17 mouse cellular contexts compared by ENCODE assay signal in genomic region chr10:98660747-98661146, GRCm38 (mm10).
DNase-seq lines count a peak whose midpoint lies in the region; ATAC-seq and TF ChIP-seq lines count a peak whose summit lies in the region.
"Had no signal": no experiment of that assay in that cellular context is flagged by ENCODE, and none has a peak within 500 bp of the region (broad histone marks: within the 10 kb centered on the region; RNA-seq: fewer than 3 reads in every experiment).

No protein-coding gene starts in this region.

- peak; percentile 46 to 68 for DNase-seq in heart, adult 9 months (ENCODE audit: low spot score in 2 of 2)
- DNase-seq in testis, postnatal 10 days (ENCODE audit: low spot score) = no peak
- DNase-seq in heart, postnatal 10 days = peak; percentile 20 to 21
- peak; percentile 19 for DNase-seq in stomach, postnatal 0 days (ENCODE audit: low spot score)
- DNase-seq in midbrain, embryonic 10.5 days (ENCODE audit: low spot score) = no peak
- no peak for DNase-seq in thymus, postnatal 0 days (ENCODE audit: low spot score)
- DNase-seq: layer of hippocampus, postnatal 36 days; left cerebral cortex, postnatal 4 days; midbrain, embryonic 14.5 days; right cerebral cortex, adult 18-20 months; thymus, postnatal 36 days had no signal

- no peaks in the 10 kb centered on the region for H3K9me3 ChIP-seq in heart, embryonic 12.5 days (replicated peaks)
- H3K9me3 ChIP-seq in stomach, postnatal 0 days (ENCODE audit: control insufficient read depth, low read length) = no peaks in the 10 kb centered on the region
- H3K9me3 ChIP-seq in midbrain, embryonic 10.5 days (replicated peaks) = no peaks in the 10 kb centered on the region
- H3K9me3 ChIP-seq: liver, embryonic 12.5 days had no signal

- peaks cover 4% of the 10 kb centered on the region; the same call in 1 of the 2 replicates for H3K4me1 ChIP-seq in heart, embryonic 12.5 days (replicated peaks)
- no peaks in the 10 kb centered on the region for H3K4me1 ChIP-seq in testis, adult 2 months (ENCODE audit: control insufficient read depth, insufficient read depth, low read length)
- H3K4me1 ChIP-seq in stomach, postnatal 0 days (replicated peaks; ENCODE audit: control insufficient read depth, insufficient read depth) = no peaks in the 10 kb centered on the region
- no peaks in the 10 kb centered on the region for H3K4me1 ChIP-seq in midbrain, embryonic 10.5 days
- H3K4me1 ChIP-seq: liver, embryonic 12.5 days had no signal

- H3K27ac ChIP-seq in heart, embryonic 12.5 days (ENCODE audit: poor library complexity, severe bottlenecking) = no peak overlapping the region
- H3K27ac ChIP-seq in testis, adult 2 months (ENCODE audit: control insufficient read depth, insufficient read depth, low read depth, low read length) = 0 out of 2 replicates have a peak overlapping the region, but pooled peaks have one; percentile 1
- H3K27ac ChIP-seq in stomach, postnatal 0 days (replicated peaks) = no peak overlapping the region
- H3K27ac ChIP-seq in midbrain, embryonic 10.5 days (replicated peaks) = no peak overlapping the region
- H3K27ac ChIP-seq: liver, embryonic 12.5 days; macrophage had no signal

- H3K27me3 ChIP-seq in heart, embryonic 12.5 days (replicated peaks) = no peaks in the 10 kb centered on the region
- H3K27me3 ChIP-seq in testis, adult 2 months (ENCODE audit: control insufficient read depth, insufficient read depth, low read length) = no peaks in the 10 kb centered on the region
- no peaks in the 10 kb centered on the region for H3K27me3 ChIP-seq in stomach, postnatal 0 days (ENCODE audit: control insufficient read depth, insufficient read depth, low read length)
- H3K27me3 ChIP-seq in midbrain, embryonic 10.5 days (ENCODE audit: low read depth, poor library complexity, severe bottlenecking) = no peaks in the 10 kb centered on the region
- H3K27me3 ChIP-seq: liver, embryonic 12.5 days; Patski had no signal

- ATAC-seq in heart, embryonic 12.5 days (ENCODE audit: insufficient number of reproducible peaks, low FRiP score) = no peak
- ATAC-seq in stomach, postnatal 0 days (ENCODE audit: low FRiP score, low TSS enrichment) = 0 out of 2 replicates have a peak, but pooled peaks have one; percentile 32
- ATAC-seq: liver, embryonic 12.5 days; Patski had no signal

- H3K9ac ChIP-seq in heart, embryonic 12.5 days = no peak overlapping the region
- H3K9ac ChIP-seq in stomach, postnatal 0 days (ENCODE audit: low read length) = no peak overlapping the region
- H3K9ac ChIP-seq: liver, embryonic 12.5 days had no signal

- 33% methylated on average over 1 of the region's 1 CpGs for WGBS in heart, embryonic 12.5 days
- 13% methylated on average over 1 of the region's 1 CpGs for WGBS in stomach, postnatal 0 days
- WGBS in midbrain, embryonic 10.5 days = 38% methylated on average over 1 of the region's 1 CpGs

- intact Hi-C loops in heart, postnatal 10 days (cut with DNase I) = no loop called here

- TF ChIP-seq CTCF in testis, adult 2 months (IDR thresholded peaks at IDR 0.05; ENCODE audit: control insufficient read depth, insufficient read depth, insufficient replicate concordance, low read depth, low read length) = no peak
- TF ChIP-seq CTCF in stomach, postnatal 0 days (IDR thresholded peaks at IDR 0.05; ENCODE audit: low read depth) = no peak

- H3K4me2 ChIP-seq in heart, embryonic 12.5 days = no peak overlapping the region
- H3K4me2 ChIP-seq in stomach, postnatal 0 days (replicated peaks; ENCODE audit: low read depth) = no peak overlapping the region
- H3K4me2 ChIP-seq: liver, embryonic 12.5 days had no signal

- no peaks in the 10 kb centered on the region for H3K36me3 ChIP-seq in heart, embryonic 12.5 days
- H3K36me3 ChIP-seq in testis, adult 2 months (ENCODE audit: control insufficient read depth, insufficient read depth, low read length) = no peaks in the 10 kb centered on the region
- H3K36me3 ChIP-seq in stomach, postnatal 0 days (ENCODE audit: control insufficient read depth, insufficient read depth, low read length) = no peaks in the 10 kb centered on the region
- H3K36me3 ChIP-seq in midbrain, embryonic 10.5 days = no peaks in the 10 kb centered on the region
- H3K36me3 ChIP-seq: liver, embryonic 12.5 days had no signal

- H3K4me3 ChIP-seq in heart, embryonic 12.5 days = no peak overlapping the region
- H3K4me3 ChIP-seq in testis, adult 2 months (ENCODE audit: control insufficient read depth, low read depth, low read length) = no peak overlapping the region
- H3K4me3 ChIP-seq in stomach, postnatal 0 days (ENCODE audit: low read depth, low read length) = no peak overlapping the region
- no peak overlapping the region for H3K4me3 ChIP-seq in midbrain, embryonic 10.5 days
- H3K4me3 ChIP-seq: erythroblast, embryonic 14.5 days; liver, embryonic 12.5 days had no signal

- no peak for TF ChIP-seq POLR2A in testis, adult 2 months (IDR thresholded peaks at IDR 0.05; ENCODE audit: control insufficient read depth, low read depth, low read length)

- no peak for TF ChIP-seq EP300 in stomach, postnatal 0 days (optimal IDR thresholded peaks at IDR 0.05)

Comparison
In these comparisons a context has a peak if more than half of its experiments do, and no peak if none do; other contexts are left out.
1. DNase-seq: peak in heart, adult 9 months (2 of 2), heart, postnatal 10 days (2 of 2) and stomach, postnatal 0 days (single experiment); none in testis, postnatal 10 days (single experiment), midbrain, embryonic 10.5 days (single experiment) and thymus, postnatal 0 days (single experiment).